Mouse (Mus musculus) intestine, embryonic 15.5 days (tissue): ENCODE measurements around the gene Zfp648. TPM values are rescaled to one million over a fixed set of nuclear protein-coding genes. Genes with fewer than 3 reads are reported as not detected.

Experiments used
- ATAC-seq: fragments of 200-750 bp; cut with Nextera tagmentation; 2 replicates; pipeline ENCODE4 v1.8.0; 2017; ENCODE audit warnings: moderate TSS enrichment, moderate library complexity
- H3K27ac ChIP-seq: fragments of 300-500 bp; sonication (generic); 2 replicates; pipeline ENCODE4 v1.5.1; 2015; ENCODE audit warnings: mild to moderate bottlenecking, inconsistent platforms
- H3K27me3 ChIP-seq: fragments of 300-500 bp; sonication (generic); replicated peaks from 2 replicates; pipeline ENCODE4 v1.6.1; 2015; ENCODE audit warnings: inconsistent platforms
- H3K36me3 ChIP-seq: fragments of 300-500 bp; sonication (generic); 2 replicates; pipeline ENCODE4 v1.6.1; 2015; ENCODE audit warnings: inconsistent platforms
- H3K4me1 ChIP-seq: fragments of 300-500 bp; sonication (generic); replicated peaks from 2 replicates; pipeline ENCODE4 v1.6.1; 2015; ENCODE audit warnings: inconsistent platforms
- H3K4me2 ChIP-seq: fragments of 300-500 bp; sonication (generic); replicated peaks from 2 replicates; pipeline ENCODE4 v1.6.1; 2015; ENCODE audit warnings: mild to moderate bottlenecking, inconsistent platforms
- H3K4me3 ChIP-seq: fragments of 300-500 bp; sonication (generic); replicated peaks from 2 replicates; pipeline ENCODE4 v1.5.1; 2015; ENCODE audit warnings: inconsistent platforms
- H3K9ac ChIP-seq: fragments of 300-500 bp; sonication (generic); 2 replicates; pipeline ENCODE4 v1.6.1; 2015; ENCODE audit warnings: inconsistent platforms
- H3K9me3 ChIP-seq: fragments of 300-500 bp; sonication (generic); 2 replicates; pipeline ENCODE4 v1.6.1; 2016; ENCODE audit warnings: inconsistent platforms
- WGBS: fragments of 180-500 bp; shearing (Covaris S2); methylation state at CpG from one replicate; pipeline ENCODE4 v1.1.7; 2015; 5-methylcytosine and 5-hydroxymethylcytosine counted together
- polyA plus RNA-seq: library from polyadenylated mRNA; unstranded; fragments of >200 nt; fragmentation: Nextera tagmentation; extraction: Ambion mirVana; gene quantifications from 2 replicates; pipeline ENCODE4 v1.2.1, GENCODE M21; 2015

The Zfp648 gene
- polyA plus RNA-seq, 1 experiment from 2014 or later: not detected

- Histone ChIP-seq H3K36me3 (no peaks in the 10 kb centered on the region), H3K9me3 (no peaks in the 10 kb centered on the region), H3K27me3 (no peaks in the 10 kb centered on the region), H3K9ac (no peak overlapping the region), H3K4me1 (no peaks in the 10 kb centered on the region), H3K27ac (no peak overlapping the region), H3K4me2 (no peak overlapping the region), H3K4me3 (no peak overlapping the region)
- peak; percentile 43; the same call in 1 of the 2 replicates for ATAC-seq
- 83% methylated on average over 7 of the region's 7 CpGs for WGBS
Observed at GRCm38 (mm10) chr1:154183077-154183751, 17.8 kb upstream of the Zfp648 start.

GRCm38 (mm10) chr1:154188229-154188628, 12.8 kb upstream of the Zfp648 start:
- Histone ChIP-seq H3K4me1 (no peaks in the 10 kb centered on the region), H3K36me3 (no peaks in the 10 kb centered on the region), H3K9me3 (no peaks in the 10 kb centered on the region), H3K27me3 (no peaks in the 10 kb centered on the region), H3K4me2 (no peak overlapping the region), H3K27ac (no peak overlapping the region), H3K4me3 (no peak overlapping the region), H3K9ac (no peak overlapping the region)
- 79% methylated on average over 4 of the region's 4 CpGs for WGBS
- no peak for ATAC-seq

- Histone ChIP-seq H3K27ac (no peak overlapping the region), H3K4me2 (no peak overlapping the region), H3K4me1 (no peaks in the 10 kb centered on the region), H3K36me3 (no peaks in the 10 kb centered on the region), H3K27me3 (no peaks in the 10 kb centered on the region), H3K9ac (no peak overlapping the region), H3K4me3 (no peak overlapping the region), H3K9me3 (no peaks in the 10 kb centered on the region)
- 54% methylated on average over 4 of the region's 4 CpGs for WGBS
- ATAC-seq: no peak; the same call in 1 of the 2 replicates
Observed at GRCm38 (mm10) chr1:154188631-154189030, 12.4 kb upstream of the Zfp648 start.

- Histone ChIP-seq H3K36me3 (no peaks in the 10 kb centered on the region), H3K27ac (no peak overlapping the region), H3K4me3 (no peak overlapping the region), H3K9me3 (no peaks in the 10 kb centered on the region), H3K4me2 (no peak overlapping the region), H3K4me1 (no peaks in the 10 kb centered on the region), H3K27me3 (no peaks in the 10 kb centered on the region), H3K9ac (no peak overlapping the region)
- 55% methylated on average over 16 of the region's 18 CpGs for WGBS
- peak; percentile 39; the same call in 1 of the 2 replicates for ATAC-seq
Observed at GRCm38 (mm10) chr1:154189842-154190530, 11.0 kb upstream of the Zfp648 start.

GRCm38 (mm10) chr1:154198896-154199295, 2.1 kb upstream of the Zfp648 start:
- Histone ChIP-seq H3K9ac (no peak overlapping the region), H3K36me3 (no peaks in the 10 kb centered on the region), H3K9me3 (no peaks in the 10 kb centered on the region), H3K4me1 (0 out of 2 replicates have a peak, but pooled peaks cover 2% of the 10 kb centered on the region), H3K27me3 (peaks cover 12% of the 10 kb centered on the region), H3K4me3 (no peak overlapping the region), H3K27ac (no peak overlapping the region), H3K4me2 (no peak overlapping the region)
- no peak for ATAC-seq
- 92% methylated on average over 10 of the region's 10 CpGs for WGBS

GRCm38 (mm10) chr1:154202580-154202979, 1.6 kb downstream of the Zfp648 start:
- WGBS: 77% methylated on average over 8 of the region's 8 CpGs
- H3K9ac ChIP-seq: no peak overlapping the region
- no peak overlapping the region for H3K4me3 ChIP-seq
- H3K27me3 ChIP-seq: peaks cover 37% of the 10 kb centered on the region
- H3K9me3 ChIP-seq: no peaks in the 10 kb centered on the region
- ATAC-seq: no peak
- H3K36me3 ChIP-seq: no peaks in the 10 kb centered on the region
- H3K4me2 ChIP-seq: no peak overlapping the region
- H3K4me1 ChIP-seq: 0 out of 2 replicates have a peak, but pooled peaks cover 10% of the 10 kb centered on the region
- no peak overlapping the region for H3K27ac ChIP-seq

GRCm38 (mm10) chr1:154203386-154203785, 2.4 kb downstream of the Zfp648 start:
- H3K36me3 ChIP-seq: no peaks in the 10 kb centered on the region
- H3K4me3 ChIP-seq: no peak overlapping the region
- H3K4me1 ChIP-seq: 0 out of 2 replicates have a peak, but pooled peaks cover 10% of the 10 kb centered on the region
- no peak for ATAC-seq
- H3K4me2 ChIP-seq: no peak overlapping the region
- H3K9ac ChIP-seq: no peak overlapping the region
- H3K9me3 ChIP-seq: no peaks in the 10 kb centered on the region
- H3K27ac ChIP-seq: no peak overlapping the region
- WGBS: 91% methylated on average over 5 of the region's 5 CpGs
- peaks cover 37% of the 10 kb centered on the region for H3K27me3 ChIP-seq

GRCm38 (mm10) chr1:154204652-154205573, 3.9 kb downstream of the Zfp648 start:
- no peak overlapping the region for H3K9ac ChIP-seq

GRCm38 (mm10) chr1:154219991-154220390, 19.0 kb downstream of the Zfp648 start:
- no peaks in the 10 kb centered on the region for H3K36me3 ChIP-seq
- H3K9me3 ChIP-seq: no peaks in the 10 kb centered on the region
- no peaks in the 10 kb centered on the region for H3K27me3 ChIP-seq
- ATAC-seq: no peak
- H3K9ac ChIP-seq: no peak overlapping the region
- WGBS: 80% methylated on average over 2 of the region's 2 CpGs
- no peak overlapping the region for H3K4me3 ChIP-seq
- no peak overlapping the region for H3K4me2 ChIP-seq
- no peaks in the 10 kb centered on the region for H3K4me1 ChIP-seq
- H3K27ac ChIP-seq: no peak overlapping the region

More at GRCm38 (mm10) chr1:154204652-154205573, 3.9 kb downstream of the Zfp648 start:
- ATAC-seq: peak; percentile 41; the same call in 1 of the 2 replicates
- Histone ChIP-seq H3K27ac (no peak overlapping the region), H3K9me3 (no peaks in the 10 kb centered on the region), H3K4me2 (peak overlapping the region; percentile 59), H3K4me1 (0 out of 2 replicates have a peak, but pooled peaks cover 10% of the 10 kb centered on the region), H3K27me3 (peaks cover 37% of the 10 kb centered on the region), H3K36me3 (no peaks in the 10 kb centered on the region), H3K4me3 (peak overlapping the region; percentile 22)
- 8% methylated on average over 66 of the region's 66 CpGs for WGBS

GRCm38 (mm10) chr1:154220566-154220965, 19.6 kb downstream of the Zfp648 start:
- no peak overlapping the region for H3K4me3 ChIP-seq
- no peaks in the 10 kb centered on the region for H3K4me1 ChIP-seq
- 87% methylated on average over 3 of the region's 3 CpGs for whole genome bisulfite sequencing

GRCm38 (mm10) chr1:154223807-154224207, 22.8 kb downstream of the Zfp648 start:
- no peak for ATAC-seq
- 60% methylated on average over 1 of the region's 1 CpGs for WGBS
- H3K4me1 ChIP-seq: no peaks in the 10 kb centered on the region

More at GRCm38 (mm10) chr1:154220566-154220965, 19.6 kb downstream of the Zfp648 start:
- no peak overlapping the region for H3K9ac ChIP-seq
- H3K27me3 ChIP-seq: no peaks in the 10 kb centered on the region
- no peak overlapping the region for H3K4me2 ChIP-seq
- no peaks in the 10 kb centered on the region for H3K9me3 ChIP-seq
- no peaks in the 10 kb centered on the region for H3K36me3 ChIP-seq
- no peak for ATAC-seq
- H3K27ac ChIP-seq: no peak overlapping the region

GRCm38 (mm10) chr1:154232594-154232993, 31.6 kb downstream of the Zfp648 start:
- 76% methylated on average over 4 of the region's 4 CpGs for WGBS
- no peak overlapping the region for H3K4me2 ChIP-seq
- no peak overlapping the region for H3K27ac ChIP-seq
- no peaks in the 10 kb centered on the region for H3K36me3 ChIP-seq
- no peaks in the 10 kb centered on the region for H3K9me3 ChIP-seq
- ATAC-seq: no peak
- no peaks in the 10 kb centered on the region for H3K4me1 ChIP-seq
- H3K27me3 ChIP-seq: no peaks in the 10 kb centered on the region
- H3K4me3 ChIP-seq: no peak overlapping the region
- no peak overlapping the region for H3K9ac ChIP-seq

More at GRCm38 (mm10) chr1:154223807-154224207, 22.8 kb downstream of the Zfp648 start:
- no peaks in the 10 kb centered on the region for H3K27me3 ChIP-seq
- H3K27ac ChIP-seq: no peak overlapping the region
- H3K4me3 ChIP-seq: no peak overlapping the region
- H3K9me3 ChIP-seq: no peaks in the 10 kb centered on the region
- no peak overlapping the region for H3K9ac ChIP-seq
- no peak overlapping the region for H3K4me2 ChIP-seq
- no peaks in the 10 kb centered on the region for H3K36me3 ChIP-seq
